Mouse (Mus musculus): ENCODE data around the gene Tmem131. TPM values are rescaled to one million over a fixed set of nuclear protein-coding genes. Genes with fewer than 3 reads are reported as not detected.

Gene Tmem131
- total and polyA plus RNA-seq, 3 experiments, result 9.7 to 39.9 (median 11.5) TPM

- no peak overlapping the region for H3K27ac ChIP-seq (ENCODE audit: insufficient read depth, low read depth)
- no peak overlapping the region for H3K4me3 ChIP-seq (replicated peaks in 1 of 3; ENCODE audit: low read depth in 2 of 3, low read length in 2 of 3, poor library complexity in 1 of 3)
- DNase-seq (ENCODE audit: extremely low read depth), result no peak
- no peak for TF ChIP-seq ZKSCAN1 (IDR thresholded peaks at IDR 0.05; ENCODE audit: borderline replicate concordance, low read depth, low read length)
- no peak for TF ChIP-seq NRF1 (IDR thresholded peaks at IDR 0.05; ENCODE audit: low read depth, low read length)
- no peak for TF ChIP-seq EP300 (IDR thresholded peaks at IDR 0.05; ENCODE audit: low read length)
- no peak for TF ChIP-seq ZMIZ1 (IDR thresholded peaks at IDR 0.05; ENCODE audit: low read depth, low read length)
- TF ChIP-seq POLR2AphosphoS2 (IDR thresholded peaks at IDR 0.05; ENCODE audit: low read depth, low read length), result no peak
- no peak for TF ChIP-seq HCFC1 (IDR thresholded peaks at IDR 0.05; ENCODE audit: low read depth, low read length)
- no peak for TF ChIP-seq NELFE (IDR thresholded peaks at IDR 0.05; ENCODE audit: low read depth, low read length)
- no peak for TF ChIP-seq MAX (IDR thresholded peaks at IDR 0.05; ENCODE audit: low read length)
- TF ChIP-seq TCF12 (IDR thresholded peaks at IDR 0.05; ENCODE audit: low read depth, low read length), result no peak
- TF ChIP-seq SIN3A (IDR thresholded peaks at IDR 0.05; ENCODE audit: low read length), result no peak
- TF ChIP-seq TBP (conservative IDR thresholded peaks at IDR 0.05; ENCODE audit: low read depth, low read length), result no peak
- no peak for TF ChIP-seq CHD2 (IDR thresholded peaks at IDR 0.05; ENCODE audit: low read length)
- TF ChIP-seq CHD1 (IDR thresholded peaks at IDR 0.05; ENCODE audit: low read depth, low read length), result no peak
- no peak for TF ChIP-seq RAD21 (IDR thresholded peaks at IDR 0.05; ENCODE audit: low read depth, low read length)
- TF ChIP-seq MXI1 (IDR thresholded peaks at IDR 0.05; ENCODE audit: low read depth, low read length), result no peak
- H3K9ac ChIP-seq (ENCODE audit: insufficient read depth, low read depth), result no peak overlapping the region
- H3K27me3 ChIP-seq (replicated peaks), result no peaks in the 10 kb centered on the region
- no peaks in the 10 kb centered on the region for H3K9me3 ChIP-seq (replicated peaks; ENCODE audit: low read length)
- no peaks in the 10 kb centered on the region for H3K79me2 ChIP-seq (replicated peaks; ENCODE audit: control insufficient read depth, extremely low read depth, insufficient read depth, poor library complexity, severe bottlenecking)
- no peak overlapping the region for H3K4me2 ChIP-seq (ENCODE audit: insufficient read depth, low read depth, poor library complexity, severe bottlenecking)
- H3K4me1 ChIP-seq (ENCODE audit: control insufficient read depth in 1 of 2, insufficient read depth in 2 of 2), result no peaks in the 10 kb centered on the region
- H3K36me3 ChIP-seq (replicated peaks in 1 of 2; ENCODE audit: control insufficient read depth in 1 of 2, insufficient read depth in 1 of 2, low read length in 1 of 2), result peaks cover 8 to 63% of the 10 kb centered on the region in 2 experiments
- in situ Hi-C loops (cut with MboI; ENCODE audit: low pct_ligation_motif_present, low pct_unique_long_range_greater_than_20kb, low sequenced_read_pairs), result no loop called here
- dilution Hi-C loops (cut with MboI; ENCODE audit: extremely low pct_ligation_motif_present, extremely low pct_unique_long_range_greater_than_20kb, low sequenced_read_pairs), result no loop called here
These were observed 102.5 kb downstream of the Tmem131 start for GRCm38 (mm10) chr1:36840959-36841358.

GRCm38 (mm10) chr1:36839858-36840257 is 103.6 kb downstream of the Tmem131 start:
- in situ Hi-C loops (cut with MboI; ENCODE audit: low pct_ligation_motif_present, low pct_unique_long_range_greater_than_20kb, low sequenced_read_pairs) (no loop called here), dilution Hi-C loops (cut with MboI; ENCODE audit: extremely low pct_ligation_motif_present, extremely low pct_unique_long_range_greater_than_20kb, low sequenced_read_pairs) (no loop called here)
- Histone ChIP-seq H3K4me1 (ENCODE audit: control insufficient read depth in 1 of 2, insufficient read depth in 2 of 2) (no peaks in the 10 kb centered on the region), H3K79me2 (replicated peaks; ENCODE audit: control insufficient read depth, extremely low read depth, insufficient read depth, poor library complexity, severe bottlenecking) (no peaks in the 10 kb centered on the region), H3K27ac (ENCODE audit: insufficient read depth, low read depth) (no peak overlapping the region), H3K9ac (ENCODE audit: insufficient read depth, low read depth) (no peak overlapping the region), H3K4me2 (ENCODE audit: insufficient read depth, low read depth, poor library complexity, severe bottlenecking) (no peak overlapping the region), H3K9me3 (replicated peaks; ENCODE audit: low read length) (no peaks in the 10 kb centered on the region), H3K4me3 (replicated peaks in 1 of 3; ENCODE audit: low read depth in 2 of 3, low read length in 2 of 3, poor library complexity in 1 of 3) (no peak overlapping the region), H3K36me3 (replicated peaks in 1 of 2; ENCODE audit: control insufficient read depth in 1 of 2, insufficient read depth in 1 of 2, low read length in 1 of 2) (peaks cover 6 to 66% of the 10 kb centered on the region in 2 experiments), H3K27me3 (replicated peaks) (no peaks in the 10 kb centered on the region)
- TF ChIP-seq ELF1 (IDR thresholded peaks at IDR 0.05; ENCODE audit: low read depth, low read length) (no peak), BHLHE40 (IDR thresholded peaks at IDR 0.05; ENCODE audit: low read depth, low read length) (no peak), SIN3A (IDR thresholded peaks at IDR 0.05; ENCODE audit: low read length) (no peak), NELFE (IDR thresholded peaks at IDR 0.05; ENCODE audit: low read depth, low read length) (no peak), PAX5 (IDR thresholded peaks at IDR 0.05; ENCODE audit: low read length) (no peak), IRF4 (IDR thresholded peaks at IDR 0.05; ENCODE audit: low read depth, low read length) (no peak), TCF12 (IDR thresholded peaks at IDR 0.05; ENCODE audit: low read depth, low read length) (no peak), MEF2A (IDR thresholded peaks at IDR 0.05; ENCODE audit: borderline replicate concordance, low read depth, low read length) (no peak), USF2 (conservative IDR thresholded peaks at IDR 0.05; ENCODE audit: low read depth, low read length) (no peak), KAT2A (IDR thresholded peaks at IDR 0.05; ENCODE audit: insufficient replicate concordance, low read length) (no peak), MXI1 (IDR thresholded peaks at IDR 0.05; ENCODE audit: low read depth, low read length) (no peak), ZMIZ1 (IDR thresholded peaks at IDR 0.05; ENCODE audit: low read depth, low read length) (no peak), ZNF384 (IDR thresholded peaks at IDR 0.05; ENCODE audit: low read depth, low read length) (no peak), HCFC1 (IDR thresholded peaks at IDR 0.05; ENCODE audit: low read depth, low read length) (no peak), ZC3H11A (IDR thresholded peaks at IDR 0.05; ENCODE audit: low read depth, low read length) (no peak), USF1 (IDR thresholded peaks at IDR 0.05; ENCODE audit: low read depth, low read length) (no peak)
- no peak for DNase-seq (ENCODE audit: extremely low read depth)

Data from CH12.LX (cell line).